Mouse (Mus musculus) CH12.LX (cell line): ENCODE results near the gene Ttll4.

Experiments
- CHD1 ChIP-seq: IDR thresholded peaks from 2 replicates; pipeline ENCODE4 v1.6.1; 2012; ENCODE audit warnings: low read depth, low read length, improper control_type of control experiment, inconsistent platforms
- CTCF ChIP-seq, 2 experiments: IDR thresholded peaks in 1 of 2; conservative IDR thresholded peaks in 1 of 2; 2 replicates each; pipeline ENCODE4 v1.5.1; 2011 to 2012; ENCODE audit warnings: low read depth in 2 of 2, low read length in 2 of 2, improper control_type of control experiment in 1 of 2, inconsistent platforms in 1 of 2, mild to moderate bottlenecking in 1 of 2, moderate library complexity in 1 of 2
- MAZ ChIP-seq: IDR thresholded peaks from 2 replicates; pipeline ENCODE4 v1.6.1; 2012; ENCODE audit warnings: low read depth, mild to moderate bottlenecking, inconsistent platforms, low read length, improper control_type of control experiment, moderate library complexity
- MEF2A ChIP-seq: IDR thresholded peaks from 2 replicates; pipeline ENCODE4 v1.6.1; 2014; ENCODE audit warnings: low read depth, mild to moderate bottlenecking, inconsistent platforms, low read length, improper control_type of control experiment, borderline replicate concordance
- NELFE ChIP-seq: IDR thresholded peaks from 2 replicates; pipeline ENCODE4 v1.6.1; 2011; ENCODE audit warnings: low read depth, low read length, improper control_type of control experiment
- PAX5 ChIP-seq: IDR thresholded peaks from 2 replicates; pipeline ENCODE4 v1.6.1; 2012; ENCODE audit warnings: low read length, inconsistent platforms, mixed read lengths
- POLR2A ChIP-seq: IDR thresholded peaks from 2 replicates; pipeline ENCODE4 v1.6.1; 2011; ENCODE audit warnings: low read depth, mild to moderate bottlenecking, improper control_type of control experiment, low read length
- RAD21 ChIP-seq: IDR thresholded peaks from 2 replicates; pipeline ENCODE4 v1.6.1; 2011; ENCODE audit warnings: low read depth, mild to moderate bottlenecking, low read length, improper control_type of control experiment, moderate library complexity
- TBP ChIP-seq: conservative IDR thresholded peaks from 2 replicates; pipeline ENCODE4 v1.6.1; 2011; ENCODE audit warnings: low read depth, low read length, improper control_type of control experiment
- TCF12 ChIP-seq: IDR thresholded peaks from 2 replicates; pipeline ENCODE4 v1.6.1; 2014; ENCODE audit warnings: low read depth, mild to moderate bottlenecking, inconsistent platforms, low read length, improper control_type of control experiment
- USF1 ChIP-seq: IDR thresholded peaks from 2 replicates; pipeline ENCODE4 v1.6.1; 2014; ENCODE audit warnings: low read depth, mild to moderate bottlenecking, inconsistent platforms, low read length, improper control_type of control experiment
- ZC3H11A ChIP-seq: IDR thresholded peaks from 2 replicates; pipeline ENCODE4 v1.6.1; 2012; ENCODE audit warnings: low read depth, mild to moderate bottlenecking, inconsistent platforms, low read length, improper control_type of control experiment

DNA sequence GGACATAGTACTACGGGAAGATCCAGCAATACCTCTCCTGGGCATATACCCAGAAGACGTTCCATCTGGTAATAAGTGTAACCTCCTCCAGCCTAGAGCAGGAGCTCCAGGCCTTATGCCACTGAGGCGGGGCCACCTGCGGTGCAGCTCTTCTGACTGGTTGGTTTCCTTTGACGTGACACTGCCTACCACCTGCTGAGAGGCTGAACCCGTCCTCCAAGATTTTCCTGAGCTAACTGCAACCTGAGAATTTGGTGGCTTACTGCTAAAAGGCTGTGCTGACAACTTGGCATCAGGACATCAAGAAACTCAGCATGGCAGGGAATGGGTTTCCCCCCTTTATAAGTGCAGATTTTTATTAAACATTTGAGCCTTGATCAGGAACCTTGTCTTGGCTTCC lies 48.0 kb downstream of the Ttll4 start:
- TF ChIP-seq POLR2A = no peak
- TF ChIP-seq USF1 = no peak
- no peak for TF ChIP-seq CTCF (conservative IDR thresholded peaks at IDR 0.05 in 1 of 2, IDR thresholded peaks at IDR 0.05 in 1 of 2; ENCODE audit: low read depth in 2 of 2, low read length in 2 of 2)
- no peak for TF ChIP-seq CHD1
- no peak for TF ChIP-seq TBP
- TF ChIP-seq RAD21 = no peak
- TF ChIP-seq MAZ = no peak
- TF ChIP-seq TCF12 = no peak
- no peak for TF ChIP-seq NELFE
- TF ChIP-seq ZC3H11A = no peak
- no peak for TF ChIP-seq PAX5
- no peak for TF ChIP-seq MEF2A
